Mouse (Mus musculus): ENCODE results near the gene Coro2a.
A peak's percentile ranks its signal among the peaks of the same experiment; 100 is the strongest.
"Not testable (repeated sequence)": the region's sequence is repeated elsewhere in the genome, so short reads cannot be mapped to it uniquely, and the experiment has no call there.

Gene Coro2a

GRCm38 (mm10) chr4:46582024-46582423 lies 20.0 kb downstream of the Coro2a start:
- not testable (repeated sequence) for DNase-seq

- not testable (repeated sequence) for DNase-seq
These were observed 20.4 kb downstream of the Coro2a start for GRCm38 (mm10) chr4:46581577-46581976.

- DNase-seq = not testable (repeated sequence)
These were observed 21.2 kb downstream of the Coro2a start for GRCm38 (mm10) chr4:46580799-46581243.

- not testable (repeated sequence) for DNase-seq
These were observed 23.1 kb downstream of the Coro2a start for GRCm38 (mm10) chr4:46578796-46579346.

GRCm38 (mm10) chr4:46578228-46578627 lies 23.8 kb downstream of the Coro2a start:
- DNase-seq = no peak

- DNase-seq = not testable (repeated sequence)
These were observed 26.3 kb downstream of the Coro2a start for GRCm38 (mm10) chr4:46575509-46576284.

- no peak for DNase-seq
These were observed 27.2 kb downstream of the Coro2a start for GRCm38 (mm10) chr4:46574841-46575240.

- DNase-seq = no peak
These were observed 27.8 kb downstream of the Coro2a start for GRCm38 (mm10) chr4:46574024-46574753.

- no peak for DNase-seq
These were observed 29.4 kb downstream of the Coro2a start for GRCm38 (mm10) chr4:46572616-46573015.

GRCm38 (mm10) chr4:46571744-46572143 lies 30.3 kb downstream of the Coro2a start:
- DNase-seq = no peak

- no peak for DNase-seq
These were observed 32.3 kb downstream of the Coro2a start for GRCm38 (mm10) chr4:46569671-46570070.

- DNase-seq = no peak
These were observed 33.8 kb downstream of the Coro2a start for GRCm38 (mm10) chr4:46568169-46568568.

GRCm38 (mm10) chr4:46566931-46567671 lies 34.9 kb downstream of the Coro2a start:
- no peak for DNase-seq

GRCm38 (mm10) chr4:46565393-46565955 lies 36.5 kb downstream of the Coro2a start:
- DNase-seq = no peak

- DNase-seq = no peak
These were observed 37.8 kb downstream of the Coro2a start for GRCm38 (mm10) chr4:46564247-46564646.

GRCm38 (mm10) chr4:46563847-46564246 lies 38.2 kb downstream of the Coro2a start:
- DNase-seq = peak; percentile 14

- no peak for DNase-seq
These were observed 39.2 kb downstream of the Coro2a start for GRCm38 (mm10) chr4:46562841-46563240.

- no peak for DNase-seq
These were observed 40.0 kb downstream of the Coro2a start for GRCm38 (mm10) chr4:46562037-46562436.

- no peak for DNase-seq
These were observed 41.8 kb downstream of the Coro2a start for GRCm38 (mm10) chr4:46560069-46560705.

GRCm38 (mm10) chr4:46558672-46559667 lies 43.0 kb downstream of the Coro2a start:
- DNase-seq = no peak

- DNase-seq = no peak
These were observed 45.1 kb downstream of the Coro2a start for GRCm38 (mm10) chr4:46556933-46557332.

All from kidney, postnatal 14 days (tissue).